Mouse (Mus musculus): Measurements from ENCODE around the gene 1700042G07Rik.

Gene 1700042G07Rik

GRCm38 (mm10) chr4:116173072-116173471, at the start of gene 1700042G07Rik, which contains the start of gene Gm49337:
1700042G07Rik (plus strand) TSS chr4:116173372.
Gm49337 (plus strand) TSS chr4:116173384.
- DNase-seq, result no peak

- peak; percentile 82 for DNase-seq
These were observed 49.3 kb upstream of the 1700042G07Rik start, which contains the start of the genes Rad54l and Pomgnt1 for GRCm38 (mm10) chr4:116123602-116124519. Rad54l (minus strand) TSS chr4:116123690. Pomgnt1 (plus strand) TSS chr4:116123840.

- DNase-seq, result no peak
These were observed 47.3 kb upstream of the 1700042G07Rik start for GRCm38 (mm10) chr4:116125803-116126386.

- no peak for DNase-seq
These were observed 45.2 kb upstream of the 1700042G07Rik start for GRCm38 (mm10) chr4:116127956-116128355.

- no peak for DNase-seq
These were observed 40.0 kb upstream of the 1700042G07Rik start for GRCm38 (mm10) chr4:116133126-116133525.

GRCm38 (mm10) chr4:116134990-116135389, 38.2 kb upstream of the 1700042G07Rik start:
- DNase-seq, result no peak

GRCm38 (mm10) chr4:116137421-116137996, 35.7 kb upstream of the 1700042G07Rik start:
- no peak for DNase-seq

- DNase-seq, result no peak
These were observed 32.2 kb upstream of the 1700042G07Rik start for GRCm38 (mm10) chr4:116140801-116141574.

- DNase-seq, result no peak
These were observed 31.4 kb upstream of the 1700042G07Rik start for GRCm38 (mm10) chr4:116141736-116142135.

- no peak for DNase-seq
These were observed 30.9 kb upstream of the 1700042G07Rik start for GRCm38 (mm10) chr4:116142269-116142668.

- peak; percentile 39 for DNase-seq
These were observed 29.8 kb upstream of the 1700042G07Rik start for GRCm38 (mm10) chr4:116143317-116143811.

- DNase-seq, result peak; percentile 73
These were observed 29.1 kb upstream of the 1700042G07Rik start for GRCm38 (mm10) chr4:116143891-116144717.

- DNase-seq, result no peak
These were observed 23.4 kb upstream of the 1700042G07Rik start for GRCm38 (mm10) chr4:116149812-116150155.

GRCm38 (mm10) chr4:116150156-116150861, 22.9 kb upstream of the 1700042G07Rik start:
- DNase-seq, result peak; percentile 74

- no peak for DNase-seq
These were observed 22.3 kb upstream of the 1700042G07Rik start for GRCm38 (mm10) chr4:116150862-116151221.

GRCm38 (mm10) chr4:116151238-116151637, 21.9 kb upstream of the 1700042G07Rik start, which contains the start of gene Lurap1:
Lurap1 (minus strand) TSS chr4:116151338.
- DNase-seq, result no peak

GRCm38 (mm10) chr4:116152702-116153101, 20.5 kb upstream of the 1700042G07Rik start:
- DNase-seq, result no peak

GRCm38 (mm10) chr4:116157882-116158281, 15.3 kb upstream of the 1700042G07Rik start:
- no peak for DNase-seq

GRCm38 (mm10) chr4:116159912-116160311, 13.3 kb upstream of the 1700042G07Rik start:
- peak; percentile 49 for DNase-seq

- DNase-seq, result no peak
These were observed 12.4 kb upstream of the 1700042G07Rik start for GRCm38 (mm10) chr4:116160769-116161168.

GRCm38 (mm10) chr4:116162142-116162541, 11.0 kb upstream of the 1700042G07Rik start:
- no peak for DNase-seq
